Mouse (Mus musculus): ENCODE data around the gene Gadl1. TPM values are rescaled to one million over a fixed set of nuclear protein-coding genes. Genes with fewer than 3 reads are reported as not detected.
"Not testable (repeated sequence)": the region's sequence is repeated elsewhere in the genome, so short reads cannot be mapped to it uniquely, and the experiment has no call there.

Gene Gadl1
- polyA plus RNA-seq, 1 experiment from 2014 or later = 0.36 TPM

GRCm38 (mm10) chr9:116053976-116054375 lies 144.7 kb downstream of the Gadl1 start:
- H3K27ac ChIP-seq (ENCODE audit: low read depth, low read length) = no peak overlapping the region
- H3K4me3 ChIP-seq (ENCODE audit: low read depth, low read length) = no peak overlapping the region
- ATAC-seq (ENCODE audit: low read depth) = no peak
- H3K9me3 ChIP-seq (ENCODE audit: control insufficient read depth, low read length) = no peaks in the 10 kb centered on the region
- H3K4me2 ChIP-seq (ENCODE audit: low read depth, low read length) = no peak overlapping the region
- H3K36me3 ChIP-seq (ENCODE audit: control insufficient read depth, insufficient read depth, low read length) = no peaks in the 10 kb centered on the region
- H3K9ac ChIP-seq (replicated peaks; ENCODE audit: low read depth, low read length) = no peak overlapping the region
- no peaks in the 10 kb centered on the region for H3K4me1 ChIP-seq (ENCODE audit: control insufficient read depth, insufficient read depth, low read length)
- H3K27me3 ChIP-seq (ENCODE audit: control insufficient read depth, insufficient read depth, low read length) = no peaks in the 10 kb centered on the region
- 78% methylated on average over 8 of the region's 8 CpGs for WGBS

- H3K9ac ChIP-seq (replicated peaks; ENCODE audit: low read depth, low read length) = no peak overlapping the region
- H3K27ac ChIP-seq (ENCODE audit: low read depth, low read length) = no peak overlapping the region
- no peaks in the 10 kb centered on the region for H3K4me1 ChIP-seq (ENCODE audit: control insufficient read depth, insufficient read depth, low read length)
- ATAC-seq (ENCODE audit: low read depth) = no peak
- H3K4me3 ChIP-seq (ENCODE audit: low read depth, low read length) = no peak overlapping the region
- no peaks in the 10 kb centered on the region for H3K36me3 ChIP-seq (ENCODE audit: control insufficient read depth, insufficient read depth, low read length)
- no peaks in the 10 kb centered on the region for H3K9me3 ChIP-seq (ENCODE audit: control insufficient read depth, low read length)
- no peak overlapping the region for H3K4me2 ChIP-seq (ENCODE audit: low read depth, low read length)
- WGBS = 92% methylated on average over 4 of the region's 4 CpGs
- no peaks in the 10 kb centered on the region for H3K27me3 ChIP-seq (ENCODE audit: control insufficient read depth, insufficient read depth, low read length)
Observed at GRCm38 (mm10) chr9:116058475-116058874, 149.2 kb downstream of the Gadl1 start.

- H3K4me2 ChIP-seq (ENCODE audit: low read depth, low read length) = no peak overlapping the region
- no peak for ATAC-seq (ENCODE audit: low read depth)
- no peak overlapping the region for H3K4me3 ChIP-seq (ENCODE audit: low read depth, low read length)
- H3K27me3 ChIP-seq (ENCODE audit: control insufficient read depth, insufficient read depth, low read length) = no peaks in the 10 kb centered on the region
- no peak overlapping the region for H3K9ac ChIP-seq (replicated peaks; ENCODE audit: low read depth, low read length)
- no peaks in the 10 kb centered on the region for H3K9me3 ChIP-seq (ENCODE audit: control insufficient read depth, low read length)
- H3K27ac ChIP-seq (ENCODE audit: low read depth, low read length) = no peak overlapping the region
- no peaks in the 10 kb centered on the region for H3K4me1 ChIP-seq (ENCODE audit: control insufficient read depth, insufficient read depth, low read length)
- WGBS = 65% methylated on average over 4 of the region's 4 CpGs
- no peaks in the 10 kb centered on the region for H3K36me3 ChIP-seq (ENCODE audit: control insufficient read depth, insufficient read depth, low read length)
Observed at GRCm38 (mm10) chr9:116059156-116059555, 149.9 kb downstream of the Gadl1 start.

- H3K9ac ChIP-seq (replicated peaks; ENCODE audit: low read depth, low read length) = no peak overlapping the region
- H3K4me3 ChIP-seq (ENCODE audit: low read depth, low read length) = no peak overlapping the region
- ATAC-seq (ENCODE audit: low read depth) = no peak
- WGBS = 9% methylated on average over 4 of the region's 4 CpGs
- H3K4me2 ChIP-seq (ENCODE audit: low read depth, low read length) = no peak overlapping the region
- H3K27ac ChIP-seq (ENCODE audit: low read depth, low read length) = no peak overlapping the region
- H3K9me3 ChIP-seq (ENCODE audit: control insufficient read depth, low read length) = no peaks in the 10 kb centered on the region
- no peaks in the 10 kb centered on the region for H3K4me1 ChIP-seq (ENCODE audit: control insufficient read depth, insufficient read depth, low read length)
- H3K36me3 ChIP-seq (ENCODE audit: control insufficient read depth, insufficient read depth, low read length) = no peaks in the 10 kb centered on the region
- H3K27me3 ChIP-seq (ENCODE audit: control insufficient read depth, insufficient read depth, low read length) = no peaks in the 10 kb centered on the region
Observed at GRCm38 (mm10) chr9:116060691-116061090, 151.4 kb downstream of the Gadl1 start.

- WGBS = 92% methylated on average over 17 of the region's 17 CpGs
- no peaks in the 10 kb centered on the region for H3K9me3 ChIP-seq (ENCODE audit: control insufficient read depth, low read length)
- ATAC-seq (ENCODE audit: low read depth) = no peak
- H3K36me3 ChIP-seq (ENCODE audit: control insufficient read depth, insufficient read depth, low read length) = no peaks in the 10 kb centered on the region
- H3K27me3 ChIP-seq (ENCODE audit: control insufficient read depth, insufficient read depth, low read length) = no peaks in the 10 kb centered on the region
- H3K4me1 ChIP-seq (ENCODE audit: control insufficient read depth, insufficient read depth, low read length) = no peaks in the 10 kb centered on the region
- H3K9ac ChIP-seq (replicated peaks; ENCODE audit: low read depth, low read length) = no peak overlapping the region
- H3K4me2 ChIP-seq (ENCODE audit: low read depth, low read length) = no peak overlapping the region
- H3K27ac ChIP-seq (ENCODE audit: low read depth, low read length) = no peak overlapping the region
- H3K4me3 ChIP-seq (ENCODE audit: low read depth, low read length) = no peak overlapping the region
Observed at GRCm38 (mm10) chr9:116064774-116065173, 155.5 kb downstream of the Gadl1 start.

GRCm38 (mm10) chr9:116071561-116071960 lies 162.3 kb downstream of the Gadl1 start:
- H3K4me1 ChIP-seq (ENCODE audit: control insufficient read depth, insufficient read depth, low read length); H3K4me3 ChIP-seq (ENCODE audit: low read depth, low read length); ATAC-seq (ENCODE audit: low read depth); H3K4me2 ChIP-seq (ENCODE audit: low read depth, low read length); H3K36me3 ChIP-seq (ENCODE audit: control insufficient read depth, insufficient read depth, low read length); H3K27ac ChIP-seq (ENCODE audit: low read depth, low read length); H3K9ac ChIP-seq (replicated peaks; ENCODE audit: low read depth, low read length); H3K27me3 ChIP-seq (ENCODE audit: control insufficient read depth, insufficient read depth, low read length); H3K9me3 ChIP-seq (ENCODE audit: control insufficient read depth, low read length): not testable (repeated sequence)
- WGBS = 93% methylated on average over 1 of the region's 1 CpGs

GRCm38 (mm10) chr9:116076163-116076562 lies 166.9 kb downstream of the Gadl1 start:
- WGBS = 82% methylated on average over 4 of the region's 4 CpGs
- Histone ChIP-seq H3K4me2 (ENCODE audit: low read depth, low read length) (no peak overlapping the region), H3K27me3 (ENCODE audit: control insufficient read depth, insufficient read depth, low read length) (no peaks in the 10 kb centered on the region), H3K36me3 (ENCODE audit: control insufficient read depth, insufficient read depth, low read length) (no peaks in the 10 kb centered on the region), H3K4me1 (ENCODE audit: control insufficient read depth, insufficient read depth, low read length) (no peaks in the 10 kb centered on the region), H3K9me3 (ENCODE audit: control insufficient read depth, low read length) (no peaks in the 10 kb centered on the region), H3K4me3 (ENCODE audit: low read depth, low read length) (no peak overlapping the region), H3K27ac (ENCODE audit: low read depth, low read length) (no peak overlapping the region), H3K9ac (replicated peaks; ENCODE audit: low read depth, low read length) (no peak overlapping the region)
- ATAC-seq (ENCODE audit: low read depth) = no peak

GRCm38 (mm10) chr9:116076946-116077345 lies 167.7 kb downstream of the Gadl1 start:
- Histone ChIP-seq H3K9ac (replicated peaks; ENCODE audit: low read depth, low read length) (no peak overlapping the region), H3K36me3 (ENCODE audit: control insufficient read depth, insufficient read depth, low read length) (no peaks in the 10 kb centered on the region), H3K4me1 (ENCODE audit: control insufficient read depth, insufficient read depth, low read length) (no peaks in the 10 kb centered on the region), H3K4me2 (ENCODE audit: low read depth, low read length) (no peak overlapping the region), H3K27me3 (ENCODE audit: control insufficient read depth, insufficient read depth, low read length) (no peaks in the 10 kb centered on the region), H3K9me3 (ENCODE audit: control insufficient read depth, low read length) (no peaks in the 10 kb centered on the region), H3K27ac (ENCODE audit: low read depth, low read length) (no peak overlapping the region), H3K4me3 (ENCODE audit: low read depth, low read length) (no peak overlapping the region)
- WGBS = 91% methylated on average over 2 of the region's 2 CpGs
- ATAC-seq (ENCODE audit: low read depth) = no peak

- Histone ChIP-seq H3K4me2 (ENCODE audit: low read depth, low read length) (no peak overlapping the region), H3K27ac (ENCODE audit: low read depth, low read length) (no peak overlapping the region), H3K9me3 (ENCODE audit: control insufficient read depth, low read length) (no peaks in the 10 kb centered on the region), H3K9ac (replicated peaks; ENCODE audit: low read depth, low read length) (no peak overlapping the region), H3K4me3 (ENCODE audit: low read depth, low read length) (no peak overlapping the region), H3K4me1 (ENCODE audit: control insufficient read depth, insufficient read depth, low read length) (no peaks in the 10 kb centered on the region), H3K27me3 (ENCODE audit: control insufficient read depth, insufficient read depth, low read length) (no peaks in the 10 kb centered on the region), H3K36me3 (ENCODE audit: control insufficient read depth, insufficient read depth, low read length) (no peaks in the 10 kb centered on the region)
- ATAC-seq (ENCODE audit: low read depth) = no peak
- 93% methylated on average over 2 of the region's 2 CpGs for WGBS
Observed at GRCm38 (mm10) chr9:116077419-116077818, 168.2 kb downstream of the Gadl1 start.

- no peaks in the 10 kb centered on the region for H3K36me3 ChIP-seq (ENCODE audit: control insufficient read depth, insufficient read depth, low read length)
- no peak overlapping the region for H3K4me2 ChIP-seq (ENCODE audit: low read depth, low read length)
- H3K9me3 ChIP-seq (ENCODE audit: control insufficient read depth, low read length) = no peaks in the 10 kb centered on the region
- H3K9ac ChIP-seq (replicated peaks; ENCODE audit: low read depth, low read length) = no peak overlapping the region
- no peaks in the 10 kb centered on the region for H3K27me3 ChIP-seq (ENCODE audit: control insufficient read depth, insufficient read depth, low read length)
- no peak for ATAC-seq (ENCODE audit: low read depth)
- no peak overlapping the region for H3K4me3 ChIP-seq (ENCODE audit: low read depth, low read length)
- H3K4me1 ChIP-seq (ENCODE audit: control insufficient read depth, insufficient read depth, low read length) = no peaks in the 10 kb centered on the region
- 84% methylated on average over 4 of the region's 4 CpGs for WGBS
- no peak overlapping the region for H3K27ac ChIP-seq (ENCODE audit: low read depth, low read length)
Observed at GRCm38 (mm10) chr9:116081781-116082180, 172.5 kb downstream of the Gadl1 start.
